Mouse (Mus musculus) forebrain, embryonic 13.5 days (tissue): ENCODE results near the gene Hsd17b2. TPM values are rescaled to one million over a fixed set of nuclear protein-coding genes. Genes with fewer than 3 reads are reported as not detected.
A peak's percentile ranks its signal among the peaks of the same experiment; 100 is the strongest.

ENCODE experiments used
- ATAC-seq: fragments of 200-750 bp; cut with Nextera tagmentation; 2 replicates; pipeline ENCODE4 v1.8.0; 2017
- H3K27ac ChIP-seq: fragments of 300-500 bp; sonication (generic); 2 replicates; pipeline ENCODE4 v1.5.1; 2015; ENCODE audit warnings: inconsistent platforms, mild to moderate bottlenecking, moderate library complexity
- H3K27me3 ChIP-seq: fragments of 300-500 bp; sonication (generic); 2 replicates; pipeline ENCODE4 v1.6.1; 2015; ENCODE audit warnings: mild to moderate bottlenecking, inconsistent platforms
- H3K36me3 ChIP-seq: fragments of 300-500 bp; sonication (generic); 2 replicates; pipeline ENCODE4 v1.6.1; 2015; ENCODE audit warnings: mild to moderate bottlenecking, inconsistent platforms; ENCODE audit not compliant: poor library complexity, severe bottlenecking
- H3K4me1 ChIP-seq: fragments of 300-500 bp; sonication (generic); 2 replicates; pipeline ENCODE4 v1.6.1; 2015; ENCODE audit warnings: inconsistent platforms
- H3K4me2 ChIP-seq: fragments of 300-500 bp; sonication (generic); 2 replicates; pipeline ENCODE4 v1.6.1; 2015; ENCODE audit warnings: inconsistent platforms, mild to moderate bottlenecking, moderate library complexity
- H3K4me3 ChIP-seq: fragments of 300-500 bp; sonication (generic); 2 replicates; pipeline ENCODE4 v1.5.1; 2015; ENCODE audit warnings: mild to moderate bottlenecking, inconsistent platforms
- H3K9ac ChIP-seq: fragments of 300-500 bp; sonication (generic); 2 replicates; pipeline ENCODE4 v1.6.1; 2015; ENCODE audit warnings: mild to moderate bottlenecking, inconsistent platforms
- H3K9me3 ChIP-seq: fragments of 300-500 bp; sonication (generic); replicated peaks from 2 replicates; pipeline ENCODE4 v1.6.1; 2016; ENCODE audit warnings: inconsistent platforms
- WGBS: fragments of 180-500 bp; shearing (Covaris S2); methylation state at CpG from one replicate; pipeline ENCODE4 v1.1.7; 2015; 5-methylcytosine and 5-hydroxymethylcytosine counted together
- polyA plus RNA-seq: library from polyadenylated mRNA; unstranded; fragments of >200 nt; fragmentation: Nextera tagmentation; extraction: Ambion mirVana; gene quantifications from 2 replicates; pipeline ENCODE4 v1.2.1, GENCODE M21; 2015

Hsd17b2 gene
- polyA plus RNA-seq, result 0.13 and 0.18 TPM in 2 replicates

DNA sequence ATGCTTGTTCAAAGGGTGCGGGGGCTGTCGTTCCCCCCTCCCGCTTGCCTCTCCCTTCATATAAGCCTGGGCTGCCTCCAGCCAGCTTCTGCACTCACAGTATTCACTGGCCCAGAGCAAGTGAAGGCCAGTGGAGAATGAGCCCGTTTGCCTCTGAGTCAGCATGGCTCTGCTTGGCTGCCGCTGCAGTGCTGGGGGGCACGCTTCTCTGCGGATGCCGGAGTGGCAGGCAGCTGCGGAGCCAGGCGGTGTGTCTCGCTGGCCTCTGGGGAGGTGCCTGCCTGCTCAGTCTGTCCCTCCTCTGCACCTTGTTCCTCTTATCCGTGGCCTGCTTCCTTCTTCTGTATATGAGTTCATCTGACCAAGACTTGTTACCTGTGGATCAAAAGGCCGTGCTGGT lies at the start of gene Hsd17b2:
Gene Hsd17b2, plus strand, starts transcription at position 46 of the 400 bp plus-strand sequence.
- peaks cover 19% of the 10 kb centered on the region for H3K4me1 ChIP-seq
- no peaks in the 10 kb centered on the region for H3K9me3 ChIP-seq
- no peaks in the 10 kb centered on the region for H3K27me3 ChIP-seq
- no peak within 1 kb of the TSS for H3K4me2 ChIP-seq
- peak within 1 kb of the TSS; percentile 43; the same call in 1 of the 2 replicates for H3K9ac ChIP-seq
- no peak for ATAC-seq
- H3K4me3 ChIP-seq, result no peak within 1 kb of the TSS
- no peak within 1 kb of the TSS for H3K27ac ChIP-seq
- 42% methylated on average over 13 of the region's 13 CpGs for WGBS
- no peaks in the 10 kb centered on the region for H3K36me3 ChIP-seq

DNA sequence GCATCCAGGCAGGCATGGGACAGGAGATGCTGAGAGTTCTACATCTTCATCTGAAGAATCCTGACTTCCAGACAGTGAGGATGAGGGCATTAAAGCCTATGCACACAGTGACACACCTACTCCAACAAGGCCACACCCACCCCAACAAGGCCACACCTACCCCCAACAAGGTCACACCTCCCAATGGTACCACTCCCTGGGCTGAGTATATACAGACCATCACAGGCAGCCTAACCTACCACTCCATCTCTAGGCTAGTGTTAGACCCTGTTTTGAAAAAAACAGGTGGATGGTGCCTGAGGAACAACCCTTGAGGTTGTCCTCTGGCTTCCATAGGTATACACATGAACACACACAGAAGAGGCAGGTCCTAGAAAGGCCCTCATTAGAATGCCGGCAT lies 49.4 kb upstream of the Hsd17b2 start:
- Histone ChIP-seq H3K27me3 (no peaks in the 10 kb centered on the region), H3K9me3 (no peaks in the 10 kb centered on the region), H3K27ac (no peak overlapping the region), H3K36me3 (no peaks in the 10 kb centered on the region), H3K4me2 (no peak overlapping the region), H3K4me1 (no peaks in the 10 kb centered on the region), H3K9ac (no peak overlapping the region), H3K4me3 (no peak overlapping the region)
- ATAC-seq, result no peak
- WGBS, result 100% methylated on average over 1 of the region's 1 CpGs

DNA sequence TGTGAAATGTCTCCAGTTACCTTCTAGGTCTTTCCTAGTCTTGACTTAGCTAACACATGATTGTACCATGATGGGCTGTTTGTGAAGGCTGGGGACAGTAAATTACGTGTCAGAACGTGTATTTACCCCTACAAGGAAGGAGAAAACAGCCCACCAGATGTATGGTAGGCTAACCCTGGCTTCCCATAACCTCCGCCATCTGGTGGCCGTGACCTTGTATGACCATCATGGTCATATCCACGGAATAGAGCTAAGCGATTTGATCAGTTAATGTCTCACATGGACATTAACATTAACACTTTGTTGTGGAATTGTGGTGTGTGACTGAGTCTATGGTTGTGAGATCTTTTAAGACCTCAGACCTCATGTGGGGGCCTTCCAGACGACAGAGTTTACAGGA lies 42.7 kb upstream of the Hsd17b2 start:
- Histone ChIP-seq H3K4me1 (peaks cover 13% of the 10 kb centered on the region), H3K9me3 (0 out of 2 replicates have a peak, but pooled peaks cover 5% of the 10 kb centered on the region), H3K27me3 (no peaks in the 10 kb centered on the region), H3K4me3 (no peak overlapping the region), H3K36me3 (no peaks in the 10 kb centered on the region), H3K4me2 (no peak overlapping the region), H3K27ac (no peak overlapping the region), H3K9ac (no peak overlapping the region)
- ATAC-seq, result no peak
- 74% methylated on average over 7 of the region's 7 CpGs for WGBS

DNA sequence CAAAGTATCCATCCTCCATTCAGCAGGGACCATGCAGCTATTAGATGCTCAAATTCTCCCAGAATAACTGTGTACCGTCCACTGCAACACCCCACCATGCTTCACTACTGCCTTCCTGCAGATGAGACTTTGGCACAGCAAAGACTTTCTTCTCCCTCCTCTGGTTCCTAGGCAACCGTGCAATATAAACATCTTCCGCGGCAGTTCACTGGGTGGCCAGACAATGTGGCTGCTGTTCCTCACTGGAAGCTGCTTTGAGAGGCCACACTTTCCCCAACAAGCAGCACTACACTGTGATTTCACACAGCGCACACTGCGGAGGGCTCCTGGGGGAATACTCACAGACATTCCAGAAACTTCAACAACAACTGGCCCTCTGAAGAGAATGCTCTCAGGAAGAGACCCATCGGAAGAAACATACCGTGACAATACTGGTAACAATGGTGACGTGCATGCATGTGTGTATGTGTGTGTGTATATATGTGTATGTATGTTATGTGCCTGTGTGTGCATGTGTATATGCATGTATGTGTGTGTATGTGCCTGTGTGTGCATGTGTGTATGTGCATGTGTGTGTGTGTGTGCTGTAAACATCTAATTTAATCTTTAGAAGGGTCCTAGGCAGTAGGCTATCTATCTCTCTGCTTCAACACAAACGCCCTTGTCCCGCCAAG lies 41.2 kb upstream of the Hsd17b2 start:
- 0 out of 2 replicates have a peak, but pooled peaks cover 5% of the 10 kb centered on the region for H3K9me3 ChIP-seq
- 31% methylated on average over 11 of the region's 11 CpGs for WGBS
- peak overlapping the region; percentile 15; the same call in 1 of the 2 replicates for H3K4me2 ChIP-seq
- H3K27me3 ChIP-seq, result no peaks in the 10 kb centered on the region
- H3K4me3 ChIP-seq, result no peak overlapping the region
- H3K9ac ChIP-seq, result no peak overlapping the region
- no peak overlapping the region for H3K27ac ChIP-seq
- H3K36me3 ChIP-seq, result no peaks in the 10 kb centered on the region
- ATAC-seq, result peak; percentile 57; the same call in 1 of the 2 replicates
- H3K4me1 ChIP-seq, result peaks cover 13% of the 10 kb centered on the region

DNA sequence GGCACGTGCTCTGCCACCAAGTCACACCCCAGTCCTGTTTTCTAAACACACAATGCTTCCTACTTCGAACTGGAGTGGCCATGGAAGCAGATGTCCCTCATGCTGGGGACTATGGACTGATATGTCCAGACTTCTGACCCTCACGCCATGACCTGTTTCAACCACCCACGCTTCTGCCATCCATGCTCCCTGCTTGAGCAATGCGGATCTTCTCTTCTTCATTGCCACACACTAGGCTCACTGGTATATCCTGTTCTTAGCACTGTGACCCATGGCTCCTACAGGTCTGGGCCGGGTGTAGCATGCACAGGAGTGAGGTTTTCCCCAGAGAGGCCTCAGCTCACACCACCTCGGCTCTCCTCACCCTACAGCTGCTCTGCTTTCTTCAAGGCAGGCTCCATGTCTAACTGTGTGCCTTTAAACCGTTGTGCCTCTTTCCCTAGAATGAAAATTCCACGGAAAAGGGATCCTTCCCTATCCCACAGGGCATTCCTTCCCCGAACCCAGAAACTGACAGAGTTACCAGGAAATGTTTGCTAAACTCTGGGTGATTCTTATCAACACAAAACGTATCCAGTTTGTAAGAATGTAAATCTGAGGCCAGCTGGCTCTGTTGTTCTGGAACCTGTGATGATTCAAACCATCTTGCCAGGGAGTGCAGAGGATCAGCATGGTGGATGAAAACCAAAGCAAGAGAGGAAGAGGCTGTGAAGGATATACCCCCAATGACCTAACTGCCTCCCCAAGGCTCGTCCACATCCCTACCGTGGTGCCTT lies 34.2 kb upstream of the Hsd17b2 start:
- Histone ChIP-seq H3K9me3 (0 out of 2 replicates have a peak, but pooled peaks cover 5% of the 10 kb centered on the region), H3K4me1 (peaks cover 5% of the 10 kb centered on the region; the same call in 1 of the 2 replicates), H3K4me2 (no peak overlapping the region), H3K9ac (no peak overlapping the region), H3K4me3 (no peak overlapping the region), H3K27ac (no peak overlapping the region), H3K27me3 (no peaks in the 10 kb centered on the region), H3K36me3 (no peaks in the 10 kb centered on the region)
- WGBS, result 86% methylated on average over 13 of the region's 13 CpGs
- no peak for ATAC-seq

DNA sequence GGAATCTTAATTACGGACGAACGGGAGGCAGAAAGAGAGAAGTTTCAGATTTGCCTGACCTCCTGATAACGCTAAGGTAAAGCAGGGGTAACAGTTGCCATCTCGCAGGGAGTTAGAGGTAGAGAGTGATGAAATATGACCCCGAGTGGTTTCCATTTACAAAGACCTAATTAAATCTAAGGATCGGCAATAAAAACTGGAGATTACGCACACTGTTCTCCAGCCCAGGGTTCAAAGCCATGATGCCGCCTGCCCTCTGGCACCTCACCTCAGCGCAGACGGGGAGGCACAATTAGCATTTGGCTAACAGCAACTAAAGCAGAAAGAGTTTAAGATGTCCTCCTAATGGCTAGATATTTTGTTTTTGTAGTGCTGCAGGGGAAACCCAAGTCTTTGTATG lies 31.2 kb upstream of the Hsd17b2 start:
- Histone ChIP-seq H3K4me2 (no peak overlapping the region), H3K36me3 (no peaks in the 10 kb centered on the region), H3K27me3 (no peaks in the 10 kb centered on the region), H3K9me3 (no peaks in the 10 kb centered on the region), H3K4me3 (no peak overlapping the region), H3K4me1 (peaks cover 9% of the 10 kb centered on the region), H3K27ac (no peak overlapping the region), H3K9ac (no peak overlapping the region)
- ATAC-seq, result no peak
- 24% methylated on average over 11 of the region's 11 CpGs for WGBS

DNA sequence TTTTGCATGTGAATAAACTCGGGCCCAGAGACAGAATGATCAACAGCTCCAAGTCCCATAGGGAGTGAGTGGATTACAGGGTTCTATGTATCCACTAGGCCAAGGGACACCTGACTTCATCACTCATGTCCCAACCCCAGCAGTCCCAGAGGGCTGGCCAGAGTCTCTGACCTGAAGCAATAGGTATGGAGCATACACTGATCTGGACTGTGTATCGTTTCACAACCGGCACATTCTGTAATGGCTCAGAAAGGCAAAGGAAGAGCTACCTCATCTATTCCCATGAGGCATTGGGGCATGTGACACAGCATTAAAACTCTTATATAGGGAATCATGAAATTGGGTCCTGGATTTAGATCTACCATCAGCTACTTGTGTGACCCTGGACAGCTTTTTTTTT lies 29.1 kb upstream of the Hsd17b2 start:
- Histone ChIP-seq H3K9me3 (no peaks in the 10 kb centered on the region), H3K27me3 (no peaks in the 10 kb centered on the region), H3K4me1 (peaks cover 9% of the 10 kb centered on the region), H3K4me2 (no peak overlapping the region), H3K9ac (no peak overlapping the region), H3K4me3 (no peak overlapping the region), H3K27ac (no peak overlapping the region), H3K36me3 (no peaks in the 10 kb centered on the region)
- WGBS, result 87% methylated on average over 3 of the region's 3 CpGs
- ATAC-seq, result no peak

DNA sequence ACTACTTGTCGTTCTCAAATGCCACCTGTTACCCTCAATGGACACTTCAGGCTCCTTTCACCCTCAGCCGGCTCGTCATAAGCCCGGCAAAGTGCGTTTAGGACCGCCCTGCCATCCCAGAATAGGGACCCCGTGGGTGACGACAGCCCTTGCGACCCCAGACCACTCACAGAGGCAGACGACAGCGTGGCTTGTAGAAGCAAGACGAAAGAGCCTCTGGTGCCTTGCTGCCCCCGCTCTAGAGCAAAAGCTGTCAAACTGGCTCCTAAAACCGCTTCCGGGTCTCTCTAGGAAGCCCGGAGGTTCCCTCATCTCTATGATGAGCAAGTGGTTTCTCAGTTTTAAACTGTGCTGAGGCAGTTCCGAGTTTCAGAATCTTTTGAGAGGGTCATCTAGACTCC lies 28.3 kb upstream of the Hsd17b2 start, which contains the start of gene Sdr42e1:
Gene Sdr42e1, minus strand, starts transcription at position 260 of the 401 bp plus-strand sequence.
- H3K36me3 ChIP-seq, result no peaks in the 10 kb centered on the region
- peaks cover 9% of the 10 kb centered on the region for H3K4me1 ChIP-seq
- H3K4me3 ChIP-seq, result peak within 1 kb of the TSS; percentile 46
- peak within 1 kb of the TSS; percentile 64 for H3K9ac ChIP-seq
- peak within 1 kb of the TSS; percentile 67 for H3K4me2 ChIP-seq
- H3K9me3 ChIP-seq, result no peaks in the 10 kb centered on the region
- H3K27me3 ChIP-seq, result no peaks in the 10 kb centered on the region
- 17% methylated on average over 17 of the region's 17 CpGs for WGBS
- H3K27ac ChIP-seq, result no peak within 1 kb of the TSS
- no peak for ATAC-seq

DNA sequence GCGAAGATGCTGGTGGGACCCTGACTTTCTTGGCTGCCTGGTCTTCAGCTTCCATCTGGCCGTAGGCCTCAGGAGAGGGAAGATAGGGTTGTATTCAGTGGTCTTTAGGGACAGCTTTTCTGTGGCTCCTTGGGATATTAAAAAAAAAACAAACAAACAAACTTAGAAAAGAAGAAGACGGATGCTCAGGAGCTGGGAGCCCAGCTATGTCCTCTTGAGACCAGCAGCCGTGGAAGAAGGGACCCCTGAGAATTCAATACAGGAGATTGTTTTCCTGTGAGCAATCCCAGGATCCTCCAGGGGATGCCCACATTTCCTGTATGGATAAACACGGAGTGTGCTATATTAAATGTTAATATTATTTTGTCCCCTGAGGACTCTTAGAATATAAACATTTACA lies 26.5 kb upstream of the Hsd17b2 start:
- H3K4me1 ChIP-seq, result peaks cover 9% of the 10 kb centered on the region
- ATAC-seq, result no peak
- no peaks in the 10 kb centered on the region for H3K9me3 ChIP-seq
- H3K4me3 ChIP-seq, result no peak overlapping the region
- 86% methylated on average over 5 of the region's 5 CpGs for WGBS
- H3K36me3 ChIP-seq, result no peaks in the 10 kb centered on the region
- no peaks in the 10 kb centered on the region for H3K27me3 ChIP-seq
- H3K9ac ChIP-seq, result no peak overlapping the region
- H3K4me2 ChIP-seq, result no peak overlapping the region
- H3K27ac ChIP-seq, result no peak overlapping the region

DNA sequence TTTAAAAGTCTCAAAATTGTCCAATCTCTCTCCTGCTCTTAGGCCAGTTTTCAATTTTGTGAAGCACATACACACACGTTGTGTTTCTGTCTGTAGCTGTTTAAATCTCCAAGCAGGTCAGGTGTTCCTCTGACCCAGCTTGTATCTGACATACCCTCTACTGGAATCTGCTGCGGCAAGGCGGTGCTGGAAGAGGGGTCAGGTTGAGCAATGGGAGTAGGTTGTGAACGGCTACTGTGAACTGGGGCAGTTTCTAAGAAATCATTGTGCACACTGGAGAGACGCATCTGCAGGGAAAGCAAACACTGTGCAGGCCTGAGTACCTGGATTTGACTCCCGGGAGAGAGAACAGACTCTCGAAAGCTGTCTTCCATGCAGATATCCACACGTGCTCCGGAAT lies 25.2 kb upstream of the Hsd17b2 start:
- Histone ChIP-seq H3K4me1 (peaks cover 4% of the 10 kb centered on the region), H3K27me3 (no peaks in the 10 kb centered on the region), H3K9ac (no peak overlapping the region), H3K36me3 (no peaks in the 10 kb centered on the region), H3K4me2 (no peak overlapping the region), H3K9me3 (no peaks in the 10 kb centered on the region), H3K4me3 (no peak overlapping the region), H3K27ac (no peak overlapping the region)
- no peak for ATAC-seq
- whole genome bisulfite sequencing, result 78% methylated on average over 9 of the region's 9 CpGs

DNA sequence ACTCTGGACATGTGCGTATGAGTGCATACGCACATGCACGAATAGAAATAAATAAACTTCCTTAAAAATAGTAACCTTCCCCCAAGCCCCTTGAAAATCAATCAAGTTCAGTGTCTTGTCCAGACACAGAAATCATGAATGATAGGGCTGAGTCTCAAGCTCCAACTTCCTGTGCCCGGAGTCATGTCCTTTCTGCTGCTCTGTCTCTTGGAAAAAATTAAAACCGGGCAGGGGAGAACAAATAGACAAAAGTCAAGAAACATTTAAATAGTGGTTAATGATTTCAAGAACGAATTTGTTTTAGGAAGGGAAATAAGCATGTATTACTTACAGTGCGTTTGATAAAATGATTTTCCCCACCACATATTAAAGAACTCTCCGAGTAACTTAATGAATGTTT lies 24.7 kb upstream of the Hsd17b2 start:
- H3K4me2 ChIP-seq, result no peak overlapping the region

DNA sequence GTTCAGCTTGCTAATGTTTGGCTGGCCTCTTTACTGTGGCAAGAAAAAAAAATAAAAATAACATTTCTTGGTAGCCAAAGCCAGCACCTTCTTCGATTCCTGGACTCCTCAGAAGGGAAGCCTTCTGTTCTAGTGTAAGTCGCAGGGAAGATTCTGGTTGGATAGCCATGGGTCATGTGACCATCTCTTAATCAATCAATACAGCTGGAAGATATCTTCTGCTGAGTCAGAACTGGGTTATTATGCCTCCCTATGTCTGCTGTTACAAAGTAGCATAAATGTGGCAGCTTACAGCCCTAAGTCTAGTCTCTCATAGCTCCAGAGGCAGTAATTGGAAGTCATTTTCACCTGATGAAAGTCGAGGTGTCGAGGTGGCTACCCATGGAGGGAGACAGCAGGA lies 23.1 kb upstream of the Hsd17b2 start:
- Histone ChIP-seq H3K4me2 (no peak overlapping the region), H3K4me1 (no peaks in the 10 kb centered on the region), H3K9ac (no peak overlapping the region), H3K27ac (no peak overlapping the region), H3K4me3 (no peak overlapping the region), H3K36me3 (no peaks in the 10 kb centered on the region), H3K9me3 (no peaks in the 10 kb centered on the region), H3K27me3 (no peaks in the 10 kb centered on the region)
- no peak for ATAC-seq
- 87% methylated on average over 4 of the region's 4 CpGs for WGBS

More for the DNA sequence above, 24.7 kb upstream of the Hsd17b2 start:
- Histone ChIP-seq H3K36me3 (no peaks in the 10 kb centered on the region), H3K4me3 (no peak overlapping the region), H3K27ac (no peak overlapping the region), H3K27me3 (no peaks in the 10 kb centered on the region), H3K4me1 (peaks cover 4% of the 10 kb centered on the region), H3K9ac (no peak overlapping the region), H3K9me3 (no peaks in the 10 kb centered on the region)
- no peak for ATAC-seq
- WGBS, result 85% methylated on average over 8 of the region's 8 CpGs
